Mouse (Mus musculus) liver, embryonic 11.5 days (tissue): ENCODE data around the gene Gm7534. TPM values are rescaled to one million over a fixed set of nuclear protein-coding genes. Genes with fewer than 3 reads are reported as not detected.

ENCODE experiments used
- polyA plus RNA-seq: library from polyadenylated mRNA; unstranded; fragments of >200 nt; fragmentation: Nextera tagmentation; extraction: Ambion mirVana; gene quantifications from 2 replicates; pipeline ENCODE4 v1.2.1, GENCODE M21; 2014

Gene Gm7534
- polyA plus RNA-seq, 1 experiment from 2014 or later = not detected

Other genes starting within 250 kb of the Gm7534 start
- 1,890 and 1,897 TPM in 2 replicates for gene Hmgn2, start 234.4 kb downstream of the Gm7534 start, polyA plus RNA-seq
- 30.9 and 39.0 TPM in 2 replicates for gene Dhdds, start 202.1 kb downstream of the Gm7534 start, polyA plus RNA-seq
- gene Lin28a, start 184.2 kb downstream of the Gm7534 start, polyA plus RNA-seq = 5.8 TPM in 2 replicates
- not detected in 2 replicates for gene Zfp683, start 149.2 kb downstream of the Gm7534 start, polyA plus RNA-seq
- 1.2 and 1.7 TPM in 2 replicates for gene Crybg2, start 142.2 kb downstream of the Gm7534 start, polyA plus RNA-seq
- gene Cd52, start 107.9 kb downstream of the Gm7534 start, polyA plus RNA-seq = 16.4 TPM in 2 replicates
- gene Ubxn11, start 100.4 kb downstream of the Gm7534 start, polyA plus RNA-seq = 5.6 and 7.0 TPM in 2 replicates
- 257 and 281 TPM in 2 replicates for gene Sh3bgrl3, start 74.2 kb downstream of the Gm7534 start, polyA plus RNA-seq
- gene Cep85, start 15.9 kb downstream of the Gm7534 start, polyA plus RNA-seq = 42.9 and 44.2 TPM in 2 replicates
- gene Catsper4, start 24.4 kb upstream of the Gm7534 start, polyA plus RNA-seq = not detected in 2 replicates
- gene Cnksr1, start 35.4 kb upstream of the Gm7534 start, polyA plus RNA-seq = 0.26 and 0.51 TPM in 2 replicates
- gene E130218I03Rik, start 40.7 kb upstream of the Gm7534 start, polyA plus RNA-seq = 0.39 and 0.52 TPM in 2 replicates
- gene Zfp593, start 42.6 kb upstream of the Gm7534 start, polyA plus RNA-seq = 17.6 and 22.4 TPM in 2 replicates
- gene Gm30191, start 43.9 kb upstream of the Gm7534 start, polyA plus RNA-seq = not detected in 2 replicates
- 2.5 and 3.8 TPM in 2 replicates for gene Grrp1, start 51.1 kb upstream of the Gm7534 start, polyA plus RNA-seq
- 19.3 and 20.0 TPM in 2 replicates for gene Pdik1l, start 84.9 kb upstream of the Gm7534 start, polyA plus RNA-seq
- 0.19 and 0.33 TPM in 2 replicates for gene Trim63, start 112.1 kb upstream of the Gm7534 start, polyA plus RNA-seq
- not detected in 2 replicates for gene Slc30a2, start 140.2 kb upstream of the Gm7534 start, polyA plus RNA-seq
- 0.42 and 0.67 TPM in 2 replicates for gene Extl1, start 180.8 kb upstream of the Gm7534 start, polyA plus RNA-seq
- 7.9 and 8.5 TPM in 2 replicates for gene Pafah2, start 193.3 kb upstream of the Gm7534 start, polyA plus RNA-seq